Mouse (Mus musculus) lung, adult 2 months (tissue): ENCODE data around the gene Btg2.

Experiments used
- CTCF ChIP-seq: fragments of 200-500 bp; IDR thresholded peaks from 2 replicates; pipeline ENCODE4 v1.5.1; 2011; ENCODE audit warnings: mild to moderate bottlenecking, low read length, control low read depth; ENCODE audit not compliant: insufficient read depth
- POLR2A ChIP-seq: fragments of 200-500 bp; IDR thresholded peaks from 2 replicates; pipeline ENCODE4 v1.6.1; 2011; ENCODE audit warnings: low read depth, mild to moderate bottlenecking, control low read depth, low read length, borderline replicate concordance; ENCODE audit errors: extremely low read depth

DNA sequence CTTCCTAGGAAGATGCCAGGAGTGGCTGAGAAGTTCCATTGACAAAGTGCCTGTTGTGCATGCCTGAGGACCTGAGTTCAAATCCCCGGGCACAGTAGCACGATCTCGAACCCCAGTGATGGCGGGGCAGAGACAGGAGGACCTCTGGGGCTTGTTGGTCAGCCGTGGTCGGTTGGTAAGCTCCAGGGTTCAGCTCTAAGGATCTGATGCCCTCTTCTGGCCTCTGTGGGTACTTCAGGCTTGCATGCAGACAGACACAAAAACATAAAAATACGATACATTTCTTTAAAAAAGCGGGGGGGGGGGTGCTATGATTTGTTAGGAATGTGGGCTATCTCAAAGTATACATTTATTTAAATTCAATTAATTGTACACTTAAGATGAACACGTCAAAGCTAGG lies 43.3 kb upstream of the Btg2 start:
- TF ChIP-seq CTCF (peak; percentile 59; the same call in 1 of the 2 replicates), POLR2A (no peak)
